Mouse (Mus musculus): ENCODE data around the gene Tbx3. TPM values are rescaled to one million over a fixed set of nuclear protein-coding genes. Genes with fewer than 3 reads are reported as not detected.

Gene Tbx3
- total and polyA plus RNA-seq, 3 experiments, result 4.4 to 10.4 (median 10.2) TPM

DNA sequence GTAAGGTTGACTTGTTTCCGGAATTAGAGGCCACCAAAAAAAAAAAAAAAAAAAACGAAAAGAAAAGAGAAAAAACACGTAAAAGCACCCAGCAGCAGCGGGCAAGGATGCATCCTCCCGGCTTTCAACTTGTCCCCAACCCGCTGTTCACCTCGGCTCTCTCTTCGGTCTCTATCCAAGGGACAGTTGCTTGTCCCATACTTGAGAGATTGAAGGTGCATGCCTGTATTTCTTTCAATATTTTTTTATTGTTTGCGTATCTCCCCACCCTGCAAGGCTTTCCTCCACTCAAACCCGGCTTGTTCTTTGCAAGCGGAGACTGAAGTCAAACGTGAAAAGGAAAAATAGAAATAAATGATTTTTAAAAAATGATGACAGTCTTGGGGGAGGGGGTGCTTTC lies 7.7 kb upstream of the Tbx3 start:
- H3K27me3 ChIP-seq (ENCODE audit: control insufficient read depth, insufficient read depth, low read length), result peaks cover 33% of the 10 kb centered on the region
- no peaks in the 10 kb centered on the region for H3K36me3 ChIP-seq (ENCODE audit: control insufficient read depth, insufficient read depth, low read length)
- no peak overlapping the region for H3K4me3 ChIP-seq
- TF ChIP-seq EP300 (IDR thresholded peaks at IDR 0.05; ENCODE audit: insufficient read depth, low read depth, low read length) (no peak), CTCF (IDR thresholded peaks at IDR 0.05) (no peak), POLR2A (IDR thresholded peaks at IDR 0.05; ENCODE audit: insufficient read depth, low read depth, low read length) (no peak)
- intact Hi-C loops (cut with DNase I), result no loop called here
- no peak overlapping the region for H3K27ac ChIP-seq
- no peak overlapping the region for H3K9ac ChIP-seq (ENCODE audit: low read depth, low read length)
- 18% methylated on average over 12 of the region's 12 CpGs for WGBS
- no peaks in the 10 kb centered on the region for H3K4me1 ChIP-seq (ENCODE audit: control insufficient read depth, insufficient read depth, low read length)
- DNase-seq, result no peak
- no peaks in the 10 kb centered on the region for H3K79me2 ChIP-seq (replicated peaks; ENCODE audit: control insufficient read depth, insufficient read depth, low read length)

DNA sequence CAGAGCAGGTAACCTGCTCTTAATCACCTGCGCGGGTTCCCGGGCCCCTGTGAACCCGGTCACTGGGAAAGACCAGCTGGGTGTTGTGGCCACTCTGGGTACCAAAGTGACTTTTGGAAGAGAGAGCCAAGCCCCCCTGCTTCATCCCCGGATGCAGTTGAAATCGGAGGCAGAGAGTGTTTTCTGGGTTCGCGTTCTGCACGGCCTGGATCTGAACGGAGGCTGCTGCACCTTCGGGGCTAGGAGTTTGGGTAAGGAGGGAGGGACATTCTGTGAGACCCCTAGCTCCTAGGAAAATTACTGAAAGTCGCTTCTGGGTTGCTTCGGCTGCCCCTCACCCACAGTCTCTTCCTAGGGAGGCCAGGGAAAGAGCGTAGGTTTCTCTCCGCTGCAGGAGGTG lies 7.2 kb upstream of the Tbx3 start:
- Histone ChIP-seq H3K27ac (no peak overlapping the region), H3K4me1 (ENCODE audit: control insufficient read depth, insufficient read depth, low read length) (no peaks in the 10 kb centered on the region), H3K36me3 (ENCODE audit: control insufficient read depth, insufficient read depth, low read length) (no peaks in the 10 kb centered on the region), H3K4me3 (no peak overlapping the region), H3K9ac (ENCODE audit: low read depth, low read length) (no peak overlapping the region), H3K79me2 (replicated peaks; ENCODE audit: control insufficient read depth, insufficient read depth, low read length) (no peaks in the 10 kb centered on the region), H3K27me3 (ENCODE audit: control insufficient read depth, insufficient read depth, low read length) (peaks cover 30% of the 10 kb centered on the region)
- WGBS, result 23% methylated on average over 15 of the region's 15 CpGs
- intact Hi-C loops (cut with DNase I), result no loop called here
- TF ChIP-seq POLR2A (IDR thresholded peaks at IDR 0.05; ENCODE audit: insufficient read depth, low read depth, low read length) (no peak), CTCF (IDR thresholded peaks at IDR 0.05) (no peak), EP300 (IDR thresholded peaks at IDR 0.05; ENCODE audit: insufficient read depth, low read depth, low read length) (no peak)
- DNase-seq, result no peak

DNA sequence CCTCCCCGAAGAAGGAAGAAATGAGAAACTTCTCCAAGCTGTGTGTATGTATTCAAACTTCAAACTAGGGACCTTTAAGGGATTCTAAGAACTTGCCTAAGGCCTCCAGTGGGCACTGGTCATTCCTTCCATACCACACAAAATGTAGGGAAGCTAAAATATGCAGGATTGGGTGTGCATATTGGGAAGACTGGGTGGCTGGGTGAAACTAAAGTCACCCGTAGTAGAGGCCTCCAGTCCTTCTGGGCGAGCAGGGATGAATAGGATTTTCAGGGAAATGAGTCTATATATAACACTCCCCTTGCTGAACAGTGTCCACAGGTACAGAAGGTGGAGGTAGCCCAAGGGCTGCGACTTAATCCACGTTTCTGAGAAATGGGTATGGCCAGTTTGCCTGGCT lies 6.7 kb upstream of the Tbx3 start:
- TF ChIP-seq CTCF (IDR thresholded peaks at IDR 0.05), result no peak
- no peak for TF ChIP-seq EP300 (IDR thresholded peaks at IDR 0.05; ENCODE audit: insufficient read depth, low read depth, low read length)
- TF ChIP-seq POLR2A (IDR thresholded peaks at IDR 0.05; ENCODE audit: insufficient read depth, low read depth, low read length), result no peak
- Histone ChIP-seq H3K79me2 (replicated peaks; ENCODE audit: control insufficient read depth, insufficient read depth, low read length) (no peaks in the 10 kb centered on the region), H3K27me3 (ENCODE audit: control insufficient read depth, insufficient read depth, low read length) (peaks cover 27% of the 10 kb centered on the region), H3K9ac (ENCODE audit: low read depth, low read length) (no peak overlapping the region), H3K36me3 (ENCODE audit: control insufficient read depth, insufficient read depth, low read length) (no peaks in the 10 kb centered on the region), H3K4me3 (no peak overlapping the region), H3K27ac (no peak overlapping the region), H3K4me1 (ENCODE audit: control insufficient read depth, insufficient read depth, low read length) (no peaks in the 10 kb centered on the region)
- no peak for DNase-seq
- WGBS, result 48% methylated on average over 5 of the region's 5 CpGs
- intact Hi-C loops (cut with DNase I), result no loop called here

DNA sequence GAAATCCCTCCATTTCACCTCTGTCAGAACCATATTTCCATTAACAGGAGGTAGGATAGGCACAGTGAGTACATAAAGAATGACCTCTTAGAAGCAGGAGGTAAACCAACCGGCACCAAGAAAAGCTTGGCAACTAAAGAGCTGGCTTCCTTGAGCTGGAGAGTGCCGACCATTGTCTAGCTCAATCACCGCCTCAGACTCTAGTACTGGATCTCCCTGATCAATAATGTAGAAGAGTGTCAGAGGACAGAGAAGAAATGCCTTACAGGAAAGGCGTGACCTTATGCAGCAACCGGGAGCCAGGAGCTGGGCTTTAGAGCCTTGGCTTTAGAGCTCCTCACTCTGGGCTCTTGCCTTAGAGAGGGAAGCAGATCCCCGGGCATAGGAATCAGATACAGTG lies 4.7 kb upstream of the Tbx3 start:
- H3K27ac ChIP-seq, result no peak overlapping the region
- no peaks in the 10 kb centered on the region for H3K36me3 ChIP-seq (ENCODE audit: control insufficient read depth, insufficient read depth, low read length)
- DNase-seq, result no peak
- H3K79me2 ChIP-seq (replicated peaks; ENCODE audit: control insufficient read depth, insufficient read depth, low read length), result no peaks in the 10 kb centered on the region
- intact Hi-C loops (cut with DNase I), result loop anchor here (2.0 kb wide), 1 partner anchor 91 kb away; no protein-coding TSS in a partner anchor
- WGBS, result 42% methylated on average over 6 of the region's 6 CpGs
- H3K4me3 ChIP-seq, result no peak overlapping the region
- no peak for TF ChIP-seq POLR2A (IDR thresholded peaks at IDR 0.05; ENCODE audit: insufficient read depth, low read depth, low read length)
- TF ChIP-seq CTCF (IDR thresholded peaks at IDR 0.05), result no peak
- no peak for TF ChIP-seq EP300 (IDR thresholded peaks at IDR 0.05; ENCODE audit: insufficient read depth, low read depth, low read length)
- peaks cover 19% of the 10 kb centered on the region for H3K27me3 ChIP-seq (ENCODE audit: control insufficient read depth, insufficient read depth, low read length)
- no peaks in the 10 kb centered on the region for H3K4me1 ChIP-seq (ENCODE audit: control insufficient read depth, insufficient read depth, low read length)
- no peak overlapping the region for H3K9ac ChIP-seq (ENCODE audit: low read depth, low read length)

DNA sequence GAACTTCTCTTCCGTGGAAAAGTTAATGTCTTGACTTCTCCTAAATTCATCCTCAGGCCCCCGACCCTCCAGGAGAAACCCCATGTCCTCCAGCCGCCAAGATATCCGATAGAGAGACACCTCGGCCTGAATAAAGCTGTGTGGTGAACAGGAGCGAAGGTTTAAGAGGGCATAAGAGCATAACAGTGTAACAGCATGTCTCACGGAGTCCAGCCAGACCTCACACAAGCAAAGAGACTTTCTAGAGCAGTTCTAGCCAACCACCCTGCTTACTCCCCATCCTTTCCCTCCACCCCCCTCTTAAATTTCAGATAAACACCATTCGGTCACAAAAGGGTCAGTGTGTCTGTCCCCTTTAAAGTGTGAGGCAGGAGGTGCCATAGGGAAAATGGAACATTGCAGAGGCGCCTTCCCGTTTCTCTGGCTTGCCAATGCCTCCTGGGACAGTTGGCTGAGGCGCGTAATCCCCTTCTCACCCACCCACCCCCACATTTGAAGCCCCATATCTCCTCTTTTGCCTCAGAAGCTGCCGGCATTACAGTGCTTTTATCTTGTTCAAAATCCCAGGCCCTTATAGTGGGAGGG lies 3.0 kb upstream of the Tbx3 start:
- intact Hi-C loops (cut with DNase I), result loop anchor here (2.0 kb wide), 1 partner anchor 93 kb away; no protein-coding TSS in a partner anchor
- no peak overlapping the region for H3K27ac ChIP-seq
- 55% methylated on average over 13 of the region's 13 CpGs for WGBS
- H3K9ac ChIP-seq (ENCODE audit: low read depth, low read length), result no peak overlapping the region
- no peaks in the 10 kb centered on the region for H3K36me3 ChIP-seq (ENCODE audit: control insufficient read depth, insufficient read depth, low read length)
- no peaks in the 10 kb centered on the region for H3K4me1 ChIP-seq (ENCODE audit: control insufficient read depth, insufficient read depth, low read length)
- no peak for TF ChIP-seq POLR2A (IDR thresholded peaks at IDR 0.05; ENCODE audit: insufficient read depth, low read depth, low read length)
- no peak for TF ChIP-seq CTCF (IDR thresholded peaks at IDR 0.05)
- no peak for TF ChIP-seq EP300 (IDR thresholded peaks at IDR 0.05; ENCODE audit: insufficient read depth, low read depth, low read length)
- no peak for DNase-seq
- H3K79me2 ChIP-seq (replicated peaks; ENCODE audit: control insufficient read depth, insufficient read depth, low read length), result no peaks in the 10 kb centered on the region
- peaks cover 16% of the 10 kb centered on the region; the same call in 1 of the 2 replicates for H3K27me3 ChIP-seq (ENCODE audit: control insufficient read depth, insufficient read depth, low read length)
- no peak overlapping the region for H3K4me3 ChIP-seq

DNA sequence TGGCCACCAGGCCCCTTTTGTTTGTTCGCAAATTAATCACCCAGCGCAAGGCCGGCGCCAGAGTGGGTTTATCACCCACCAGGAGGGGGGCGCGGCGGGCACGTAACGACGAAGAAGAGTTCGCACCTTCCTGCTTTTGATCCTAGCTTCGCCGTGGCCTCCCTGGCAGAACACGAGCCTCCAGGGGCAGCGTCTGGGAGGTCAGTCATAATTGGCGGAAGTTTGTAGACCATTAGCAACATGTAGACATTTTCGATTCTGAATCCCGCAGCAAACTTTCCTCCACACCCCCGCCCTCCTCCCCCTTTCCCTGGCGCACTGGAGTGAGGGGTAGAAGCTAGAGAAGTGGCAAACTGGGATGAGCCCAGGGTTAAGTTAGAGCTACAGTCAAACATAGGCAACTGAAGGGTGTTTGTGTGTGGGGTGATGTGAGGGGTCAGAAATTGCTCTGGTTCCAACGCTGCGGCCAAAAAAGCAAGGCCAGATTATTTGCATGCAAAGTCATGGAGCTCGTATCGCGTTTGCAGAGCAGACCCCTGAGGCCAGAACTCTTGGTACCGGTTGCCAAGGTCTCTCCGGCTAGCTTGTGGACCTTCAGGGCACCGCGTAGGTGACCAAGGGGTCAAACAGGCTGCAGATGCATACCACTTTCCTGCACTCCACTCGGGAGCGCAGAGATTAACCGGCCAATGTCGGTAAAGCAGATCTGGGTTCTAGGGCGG lies 2.1 kb upstream of the Tbx3 start:
- no peak for DNase-seq
- H3K9ac ChIP-seq (ENCODE audit: low read depth, low read length), result no peak overlapping the region
- H3K36me3 ChIP-seq (ENCODE audit: control insufficient read depth, insufficient read depth, low read length), result no peaks in the 10 kb centered on the region
- no peak for TF ChIP-seq EP300 (IDR thresholded peaks at IDR 0.05; ENCODE audit: insufficient read depth, low read depth, low read length)
- TF ChIP-seq POLR2A (IDR thresholded peaks at IDR 0.05; ENCODE audit: insufficient read depth, low read depth, low read length), result no peak
- no peak for TF ChIP-seq CTCF (IDR thresholded peaks at IDR 0.05)
- peaks cover 13% of the 10 kb centered on the region; the same call in 1 of the 2 replicates for H3K27me3 ChIP-seq (ENCODE audit: control insufficient read depth, insufficient read depth, low read length)
- peak overlapping the region; percentile 93; the same call in 1 of the 2 replicates for H3K27ac ChIP-seq
- no peaks in the 10 kb centered on the region for H3K4me1 ChIP-seq (ENCODE audit: control insufficient read depth, insufficient read depth, low read length)
- H3K4me3 ChIP-seq, result no peak overlapping the region
- H3K79me2 ChIP-seq (replicated peaks; ENCODE audit: control insufficient read depth, insufficient read depth, low read length), result no peaks in the 10 kb centered on the region
- WGBS, result 44% methylated on average over 34 of the region's 34 CpGs
- intact Hi-C loops (cut with DNase I), result no loop called here
